Mouse (Mus musculus): ENCODE measurements around the gene Arid4b. TPM values are rescaled to one million over a fixed set of nuclear protein-coding genes. Genes with fewer than 3 reads are reported as not detected.

Arid4b gene
- polyA plus RNA-seq, 2 experiments = 5.2 to 11.7 TPM

DNA sequence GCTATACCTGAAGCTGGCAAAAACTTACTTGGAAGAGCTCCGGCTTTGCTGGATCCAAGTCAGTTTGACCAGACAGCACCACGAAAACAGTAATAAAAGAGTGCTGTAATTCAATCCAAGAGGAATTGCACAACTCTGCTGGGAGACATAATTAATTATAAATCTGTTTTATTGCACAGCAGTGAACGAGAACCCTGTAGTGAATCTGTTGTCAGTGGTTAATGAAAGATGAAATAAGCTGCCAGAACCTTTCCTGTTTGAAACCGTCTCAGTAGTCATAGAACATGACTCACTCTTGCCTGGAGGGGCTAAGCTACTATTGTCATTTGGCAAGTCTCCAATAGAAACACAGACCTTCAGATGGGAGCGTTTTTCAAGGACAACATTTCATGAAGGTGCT lies 22.8 kb upstream of the Arid4b start:
- WGBS (ENCODE audit: insufficient replicate concordance) = 49% methylated on average over 5 of the region's 5 CpGs
- no peaks in the 10 kb centered on the region for H3K9me3 ChIP-seq (ENCODE audit: control insufficient read depth, low read length)
- no peaks in the 10 kb centered on the region for H3K36me3 ChIP-seq (replicated peaks; ENCODE audit: control insufficient read depth, insufficient read depth, low read depth)
- ATAC-seq (ENCODE audit: insufficient read depth) (no peak), DNase-seq (ENCODE audit: low read depth in 3 of 3, low spot score in 3 of 3) (no peak)
- H3K9ac ChIP-seq (replicated peaks) = peak overlapping the region; percentile 96
- peak overlapping the region; percentile 94 for H3K27ac ChIP-seq
- no peak for TF ChIP-seq EP300 (IDR thresholded peaks at IDR 0.05; ENCODE audit: low read depth)
- TF ChIP-seq CTCF (IDR thresholded peaks at IDR 0.05; ENCODE audit: low read depth) = no peak
- H3K4me2 ChIP-seq (ENCODE audit: low read depth) = peak overlapping the region; percentile 81
- peak overlapping the region; percentile 75 to 82 for H3K4me3 ChIP-seq (ENCODE audit: insufficient read depth in 1 of 2, low read depth in 2 of 2, low read length in 2 of 2)
- peaks cover 8 to 9% of the 10 kb centered on the region in 2 experiments for H3K4me1 ChIP-seq (replicated peaks; ENCODE audit: control insufficient read depth in 2 of 2, insufficient read depth in 2 of 2, low read length in 1 of 2)
- H3K27me3 ChIP-seq (ENCODE audit: control insufficient read depth, insufficient read depth, low read length) = no peaks in the 10 kb centered on the region

DNA sequence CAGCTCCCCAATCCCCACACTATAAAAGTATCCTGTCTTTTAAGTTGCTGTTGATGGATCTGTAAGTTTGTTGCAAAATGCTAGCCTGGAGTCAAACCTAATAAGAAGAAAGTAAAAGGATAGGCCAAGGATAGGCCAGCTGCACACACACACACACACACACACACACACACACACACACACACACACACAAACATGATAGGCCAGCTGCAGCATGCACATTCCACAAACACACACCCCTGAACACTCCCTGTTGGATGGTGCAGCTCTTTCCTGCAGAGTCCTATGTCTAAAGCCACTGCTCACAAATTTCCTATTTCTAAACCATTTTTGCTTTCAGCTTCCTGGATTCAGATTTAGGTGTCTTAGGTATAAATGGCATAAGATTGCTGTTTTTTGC lies 19.2 kb upstream of the Arid4b start:
- H3K4me2 ChIP-seq (ENCODE audit: low read depth) = no peak overlapping the region

DNA sequence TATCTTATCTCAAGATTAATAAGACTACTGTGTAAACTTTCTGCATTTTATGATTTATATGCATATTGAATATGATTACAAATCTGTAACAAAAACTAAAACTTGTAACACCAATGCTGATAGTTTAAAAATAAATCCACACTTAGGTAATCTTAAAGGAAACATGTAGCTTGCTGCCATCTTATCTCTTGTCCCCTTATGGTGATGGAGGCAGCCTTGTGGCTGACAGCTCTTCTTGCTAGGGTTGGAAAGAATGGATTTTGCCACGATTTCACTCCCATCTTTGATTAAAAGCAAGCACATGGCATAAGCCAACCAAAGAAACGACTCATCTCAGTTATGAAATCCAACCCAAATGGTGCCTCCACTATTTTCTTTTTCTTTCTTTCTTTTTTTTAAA lies 18.5 kb upstream of the Arid4b start:
- H3K9ac ChIP-seq (replicated peaks) = no peak overlapping the region
- WGBS (ENCODE audit: insufficient replicate concordance) = 19% methylated on average over 2 of the region's 2 CpGs
- H3K36me3 ChIP-seq (replicated peaks; ENCODE audit: control insufficient read depth, insufficient read depth, low read depth) = no peaks in the 10 kb centered on the region
- no peak for DNase-seq (ENCODE audit: low read depth in 3 of 3, low spot score in 3 of 3)
- H3K27ac ChIP-seq = no peak overlapping the region
- H3K4me1 ChIP-seq (replicated peaks; ENCODE audit: control insufficient read depth in 2 of 2, insufficient read depth in 2 of 2, low read length in 1 of 2) = peaks cover 7 to 8% of the 10 kb centered on the region in 2 experiments
- no peak overlapping the region for H3K4me2 ChIP-seq (ENCODE audit: low read depth)
- H3K9me3 ChIP-seq (ENCODE audit: control insufficient read depth, low read length) = no peaks in the 10 kb centered on the region
- no peak for ATAC-seq (ENCODE audit: insufficient read depth)
- no peaks in the 10 kb centered on the region for H3K27me3 ChIP-seq (ENCODE audit: control insufficient read depth, insufficient read depth, low read length)
- H3K4me3 ChIP-seq (ENCODE audit: insufficient read depth in 1 of 2, low read depth in 2 of 2, low read length in 2 of 2) = no peak overlapping the region
- no peak for TF ChIP-seq CTCF (IDR thresholded peaks at IDR 0.05; ENCODE audit: low read depth)
- TF ChIP-seq EP300 (IDR thresholded peaks at IDR 0.05; ENCODE audit: low read depth) = no peak

More for the DNA sequence above, 19.2 kb upstream of the Arid4b start:
- no peaks in the 10 kb centered on the region for H3K36me3 ChIP-seq (replicated peaks; ENCODE audit: control insufficient read depth, insufficient read depth, low read depth)
- TF ChIP-seq CTCF (IDR thresholded peaks at IDR 0.05; ENCODE audit: low read depth) = no peak
- H3K27me3 ChIP-seq (ENCODE audit: control insufficient read depth, insufficient read depth, low read length) = no peaks in the 10 kb centered on the region
- H3K9ac ChIP-seq (replicated peaks) = no peak overlapping the region
- DNase-seq (ENCODE audit: low read depth in 3 of 3, low spot score in 3 of 3) = no peak
- H3K4me1 ChIP-seq (replicated peaks; ENCODE audit: control insufficient read depth in 2 of 2, insufficient read depth in 2 of 2, low read length in 1 of 2) = peaks cover 7 to 8% of the 10 kb centered on the region in 2 experiments
- no peak overlapping the region for H3K27ac ChIP-seq
- ATAC-seq (ENCODE audit: insufficient read depth) = no peak
- H3K9me3 ChIP-seq (ENCODE audit: control insufficient read depth, low read length) = no peaks in the 10 kb centered on the region
- H3K4me3 ChIP-seq (ENCODE audit: insufficient read depth in 1 of 2, low read depth in 2 of 2, low read length in 2 of 2) = no peak overlapping the region

DNA sequence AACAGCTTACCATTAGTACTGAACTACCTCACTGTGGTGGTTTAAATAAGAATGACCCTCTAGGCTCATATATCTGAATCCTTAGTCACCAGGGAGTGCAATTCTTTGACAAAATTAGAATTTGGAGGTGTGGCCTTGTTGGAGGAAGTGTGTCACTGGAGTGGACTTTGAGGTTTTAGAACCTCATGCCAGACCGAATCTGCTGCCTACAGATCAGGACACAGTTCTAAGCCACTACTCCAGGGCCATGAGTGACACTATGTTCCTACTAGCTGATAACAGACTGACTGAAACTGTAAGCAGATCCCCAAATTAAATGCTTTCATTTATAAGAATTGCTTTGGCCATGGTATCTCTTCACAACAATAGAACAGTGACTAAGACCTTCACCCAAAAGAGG lies 13.2 kb upstream of the Arid4b start:
- Histone ChIP-seq H3K9ac (replicated peaks) (no peak overlapping the region), H3K4me2 (ENCODE audit: low read depth) (no peak overlapping the region), H3K36me3 (replicated peaks; ENCODE audit: control insufficient read depth, insufficient read depth, low read depth) (peaks cover 10% of the 10 kb centered on the region), H3K4me3 (ENCODE audit: insufficient read depth in 1 of 2, low read depth in 2 of 2, low read length in 2 of 2) (no peak overlapping the region), H3K27me3 (ENCODE audit: control insufficient read depth, insufficient read depth, low read length) (no peaks in the 10 kb centered on the region), H3K4me1 (replicated peaks; ENCODE audit: control insufficient read depth in 2 of 2, insufficient read depth in 2 of 2, low read length in 1 of 2) (no peaks in the 10 kb centered on the region), H3K9me3 (ENCODE audit: control insufficient read depth, low read length) (no peaks in the 10 kb centered on the region), H3K27ac (no peak overlapping the region)
- DNase-seq (ENCODE audit: low read depth in 3 of 3, low spot score in 3 of 3) (no peak), ATAC-seq (ENCODE audit: insufficient read depth) (no peak)
- 38% methylated on average over 1 of the region's 1 CpGs for WGBS (ENCODE audit: insufficient replicate concordance)
- TF ChIP-seq CTCF (IDR thresholded peaks at IDR 0.05; ENCODE audit: low read depth) (no peak), EP300 (IDR thresholded peaks at IDR 0.05; ENCODE audit: low read depth) (no peak)

- DNase-seq (ENCODE audit: low read depth in 3 of 3, low spot score in 3 of 3) = no peak
- no peaks in the 10 kb centered on the region for H3K27me3 ChIP-seq (ENCODE audit: control insufficient read depth, insufficient read depth, low read length)
- H3K27ac ChIP-seq = no peak overlapping the region
- WGBS (ENCODE audit: insufficient replicate concordance) = 79% methylated on average over 3 of the region's 3 CpGs
- H3K4me2 ChIP-seq (ENCODE audit: low read depth) = no peak overlapping the region
- H3K36me3 ChIP-seq (replicated peaks; ENCODE audit: control insufficient read depth, insufficient read depth, low read depth) = peaks cover 13% of the 10 kb centered on the region
- H3K9me3 ChIP-seq (ENCODE audit: control insufficient read depth, low read length) = no peaks in the 10 kb centered on the region
- H3K9ac ChIP-seq (replicated peaks) = no peak overlapping the region
- no peak overlapping the region for H3K4me3 ChIP-seq (ENCODE audit: insufficient read depth in 1 of 2, low read depth in 2 of 2, low read length in 2 of 2)
- H3K4me1 ChIP-seq (replicated peaks; ENCODE audit: control insufficient read depth in 2 of 2, insufficient read depth in 2 of 2, low read length in 1 of 2) = no peaks in the 10 kb centered on the region; a peak in 2 of 4 replicates
- ATAC-seq (ENCODE audit: insufficient read depth) = no peak
- TF ChIP-seq CTCF (IDR thresholded peaks at IDR 0.05; ENCODE audit: low read depth) = no peak
- no peak for TF ChIP-seq EP300 (IDR thresholded peaks at IDR 0.05; ENCODE audit: low read depth)
Measured at GRCm38 (mm10) chr13:14056801-14057200, 6.2 kb upstream of the Arid4b start.
